In genomic region chr5:116829771-116830170, GRCm38 (mm10) we compare ENCODE assay signal across 11 mouse cellular contexts.
DNase-seq lines count a peak whose midpoint lies in the region; ATAC-seq lines count a peak whose summit lies in the region.
"Had no signal": no experiment of that assay in that cellular context is flagged by ENCODE, and none has a peak within 500 bp of the region (broad histone marks: within the 10 kb centered on the region; RNA-seq: fewer than 3 reads in every experiment).

No protein-coding gene starts in this region.

- intact Hi-C loops in heart, postnatal 10 days (cut with DNase I): no loop called here

- H3K9me3 ChIP-seq in midbrain, embryonic 11.5 days (ENCODE audit: control insufficient read depth, low read length): no peaks in the 10 kb centered on the region; the same call in 1 of the 2 replicates
- no peaks in the 10 kb centered on the region for H3K9me3 ChIP-seq in midbrain, embryonic 16.5 days (replicated peaks; ENCODE audit: control insufficient read depth, low read length, poor library complexity, severe bottlenecking)
- no peaks in the 10 kb centered on the region for H3K9me3 ChIP-seq in stomach, embryonic 15.5 days
- H3K9me3 ChIP-seq: forebrain, embryonic 13.5 days; limb, embryonic 15.5 days had no signal

- 18% methylated on average over 11 of the region's 11 CpGs for WGBS in midbrain, embryonic 11.5 days
- 17% methylated on average over 11 of the region's 11 CpGs for WGBS in midbrain, embryonic 16.5 days
- WGBS in stomach, embryonic 15.5 days: 9% methylated on average over 11 of the region's 11 CpGs

- H3K27ac ChIP-seq in midbrain, embryonic 11.5 days (ENCODE audit: low read depth, low read length): no peak overlapping the region
- H3K27ac ChIP-seq in midbrain, embryonic 16.5 days (ENCODE audit: low read length): no peak overlapping the region
- H3K27ac ChIP-seq in stomach, embryonic 15.5 days: no peak overlapping the region
- H3K27ac ChIP-seq: forebrain, embryonic 13.5 days; hindbrain, embryonic 14.5 days; limb, embryonic 15.5 days had no signal

- H3K4me3 ChIP-seq in midbrain, embryonic 11.5 days (ENCODE audit: low read depth, low read length): no peak overlapping the region
- H3K4me3 ChIP-seq in midbrain, embryonic 16.5 days (ENCODE audit: low read depth, low read length): no peak overlapping the region
- no peak overlapping the region for H3K4me3 ChIP-seq in stomach, embryonic 15.5 days (replicated peaks)
- H3K4me3 ChIP-seq: forebrain, embryonic 13.5 days; limb, embryonic 15.5 days had no signal

- no peak overlapping the region for H3K9ac ChIP-seq in midbrain, embryonic 11.5 days (ENCODE audit: low read length)
- no peak overlapping the region for H3K9ac ChIP-seq in midbrain, embryonic 16.5 days (ENCODE audit: low read depth, low read length)
- no peak overlapping the region for H3K9ac ChIP-seq in stomach, embryonic 15.5 days
- H3K9ac ChIP-seq: forebrain, embryonic 13.5 days; hindbrain, embryonic 14.5 days; limb, embryonic 15.5 days had no signal

- no peak for ATAC-seq in midbrain, embryonic 11.5 days (ENCODE audit: low FRiP score)
- no peak for ATAC-seq in midbrain, embryonic 16.5 days
- ATAC-seq in stomach, embryonic 15.5 days (ENCODE audit: insufficient read depth, low FRiP score, low read depth): peak; percentile 43; the same call in 1 of the 2 replicates
- ATAC-seq: forebrain, embryonic 13.5 days had no signal

- DNase-seq in heart, postnatal 10 days: peak; percentile 14 to 48
- DNase-seq in heart, adult 11 months: no peak
- peak; percentile 88 for DNase-seq in midbrain, embryonic 11.5 days (ENCODE audit: low spot score, missing footprints)
- peak; percentile 82 for DNase-seq in embryo, embryonic 11 days
- no peak for DNase-seq in urinary bladder, postnatal 4 days (ENCODE audit: low spot score in 2 of 2)
- no peak for DNase-seq in cerebellum, postnatal 4 days (ENCODE audit: low spot score in 2 of 2)

- no peaks in the 10 kb centered on the region for H3K4me1 ChIP-seq in midbrain, embryonic 11.5 days (ENCODE audit: control insufficient read depth, insufficient read depth, low read length)
- H3K4me1 ChIP-seq in midbrain, embryonic 16.5 days (ENCODE audit: control insufficient read depth, insufficient read depth, low read length): no peaks in the 10 kb centered on the region
- H3K4me1 ChIP-seq in stomach, embryonic 15.5 days: no peaks in the 10 kb centered on the region
- H3K4me1 ChIP-seq: forebrain, embryonic 13.5 days; limb, embryonic 15.5 days had no signal

- no peaks in the 10 kb centered on the region for H3K27me3 ChIP-seq in midbrain, embryonic 11.5 days (ENCODE audit: control insufficient read depth, insufficient read depth, low read length)
- no peaks in the 10 kb centered on the region for H3K27me3 ChIP-seq in midbrain, embryonic 16.5 days (ENCODE audit: control insufficient read depth, insufficient read depth, low read depth, low read length)
- H3K27me3 ChIP-seq in stomach, embryonic 15.5 days (replicated peaks): no peaks in the 10 kb centered on the region
- H3K27me3 ChIP-seq: limb, embryonic 15.5 days had no signal

- no peaks in the 10 kb centered on the region for H3K36me3 ChIP-seq in midbrain, embryonic 11.5 days (ENCODE audit: control insufficient read depth, insufficient read depth, low read length)
- H3K36me3 ChIP-seq in midbrain, embryonic 16.5 days (ENCODE audit: control insufficient read depth, insufficient read depth, low read length): no peaks in the 10 kb centered on the region
- H3K36me3 ChIP-seq in stomach, embryonic 15.5 days: no peaks in the 10 kb centered on the region
- H3K36me3 ChIP-seq: limb, embryonic 15.5 days had no signal

- H3K4me2 ChIP-seq in midbrain, embryonic 11.5 days: no peak overlapping the region
- no peak overlapping the region for H3K4me2 ChIP-seq in midbrain, embryonic 16.5 days (ENCODE audit: low read length)
- H3K4me2 ChIP-seq in stomach, embryonic 15.5 days: no peak overlapping the region
- H3K4me2 ChIP-seq: forebrain, embryonic 13.5 days; hindbrain, embryonic 14.5 days; limb, embryonic 15.5 days had no signal

Comparison
In these comparisons a context has a peak if more than half of its experiments do, and no peak if none do; other contexts are left out.
1. DNase-seq: peak in heart, postnatal 10 days (2 of 2), midbrain, embryonic 11.5 days (single experiment) and embryo, embryonic 11 days (single experiment); none in heart, adult 11 months (single experiment), urinary bladder, postnatal 4 days (0 of 2) and cerebellum, postnatal 4 days (0 of 2).